ENCODE assay signal across 9 mouse cellular contexts in the genomic region with DNA sequence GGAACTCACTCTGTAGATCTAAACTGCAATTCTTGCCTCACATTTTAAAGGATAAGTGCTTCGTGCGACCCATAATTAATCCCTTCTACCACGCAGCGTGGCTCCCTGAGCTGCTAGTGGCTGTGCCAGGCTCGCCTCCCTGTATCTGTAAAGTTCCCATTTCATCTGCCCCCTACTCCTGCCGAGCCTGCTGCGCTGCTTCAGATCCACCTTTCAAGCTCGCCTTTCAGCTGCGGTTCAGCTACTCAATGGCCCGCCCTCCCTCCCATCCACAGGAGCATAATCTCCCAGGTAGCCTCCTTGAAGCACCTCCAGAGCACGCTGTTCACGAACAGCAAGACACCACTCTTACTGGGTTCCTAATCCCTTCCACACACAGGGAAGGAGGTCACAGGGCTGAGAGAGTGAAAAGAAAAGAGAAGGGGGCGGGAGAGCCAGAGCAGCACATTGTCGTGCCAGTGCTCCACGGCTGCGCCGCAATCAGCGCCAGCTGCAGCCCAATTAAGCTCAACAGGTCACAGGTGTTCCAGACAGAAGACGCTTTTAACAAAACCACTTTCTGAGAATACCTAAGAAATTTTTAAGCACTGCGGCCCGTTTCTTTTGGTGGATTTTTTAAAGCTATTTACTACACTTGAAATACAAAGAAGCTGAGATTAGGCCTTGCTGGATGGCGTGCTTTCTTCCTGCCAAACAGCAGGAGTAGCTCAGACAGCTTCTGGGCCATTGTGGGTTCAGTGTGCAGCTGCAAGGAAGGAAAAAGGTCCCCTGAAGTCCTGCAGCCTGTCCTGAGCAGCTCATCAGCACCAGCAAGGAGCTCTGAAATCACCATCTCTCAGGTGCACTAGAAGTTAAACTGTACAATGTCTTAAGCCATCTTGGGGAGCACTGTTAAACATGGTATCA.
A peak's percentile ranks its signal among the peaks of the same experiment; 100 is the strongest.
DNase-seq lines count a peak whose midpoint lies in the region; ATAC-seq and TF ChIP-seq lines count a peak whose summit lies in the region.
"Had no signal": no experiment of that assay in that cellular context is flagged by ENCODE, and none has a peak within 500 bp of the region (broad histone marks: within the 10 kb centered on the region; RNA-seq: fewer than 3 reads in every experiment).

No protein-coding gene starts in this region.

- H3K27ac ChIP-seq in forebrain, embryonic 13.5 days, result peak overlapping the region; percentile 69
- H3K27ac ChIP-seq in limb, embryonic 14.5 days (replicated peaks; ENCODE audit: low read depth, low read length), result no peak overlapping the region
- H3K27ac ChIP-seq in intestine, postnatal 0 days (ENCODE audit: low read depth, low read length), result no peak overlapping the region
- H3K27ac ChIP-seq: stomach, embryonic 15.5 days had no signal

- 0 out of 2 replicates have a peak overlapping the region, but pooled peaks have one; percentile 30 for H3K9ac ChIP-seq in forebrain, embryonic 13.5 days
- no peak overlapping the region for H3K9ac ChIP-seq in limb, embryonic 14.5 days (ENCODE audit: low read depth, low read length, severe bottlenecking)
- no peak overlapping the region for H3K9ac ChIP-seq in intestine, postnatal 0 days (ENCODE audit: low read depth, low read length)
- H3K9ac ChIP-seq: stomach, embryonic 15.5 days had no signal

- H3K4me2 ChIP-seq in forebrain, embryonic 13.5 days, result peak overlapping the region; percentile 42
- H3K4me2 ChIP-seq in limb, embryonic 14.5 days (replicated peaks; ENCODE audit: low read depth, low read length, severe bottlenecking), result peak overlapping the region; percentile 13; the same call in 1 of the 2 replicates
- H3K4me2 ChIP-seq in intestine, postnatal 0 days (replicated peaks; ENCODE audit: low read depth), result no peak overlapping the region
- H3K4me2 ChIP-seq: stomach, embryonic 15.5 days had no signal

- H3K4me3 ChIP-seq in E14TG2a.4 (replicated peaks; ENCODE audit: low read length), result peak overlapping the region; percentile 30; the same call in 1 of the 2 replicates
- peak overlapping the region; percentile 7; the same call in 1 of the 2 replicates for H3K4me3 ChIP-seq in forebrain, embryonic 13.5 days
- no peak overlapping the region for H3K4me3 ChIP-seq in limb, embryonic 14.5 days (replicated peaks; ENCODE audit: low read length)
- no peak overlapping the region for H3K4me3 ChIP-seq in intestine, postnatal 0 days (ENCODE audit: low read depth, low read length)
- H3K4me3 ChIP-seq: stomach, embryonic 15.5 days had no signal

- H3K36me3 ChIP-seq in E14TG2a.4 (ENCODE audit: insufficient read depth, low read length), result peaks cover 24% of the 10 kb centered on the region
- H3K36me3 ChIP-seq in forebrain, embryonic 13.5 days (ENCODE audit: poor library complexity, severe bottlenecking), result no peaks in the 10 kb centered on the region
- no peaks in the 10 kb centered on the region for H3K36me3 ChIP-seq in limb, embryonic 14.5 days (ENCODE audit: control insufficient read depth, insufficient read depth, low read length)
- H3K36me3 ChIP-seq in intestine, postnatal 0 days (ENCODE audit: control insufficient read depth, insufficient read depth), result 0 out of 2 replicates have a peak, but pooled peaks cover 7% of the 10 kb centered on the region
- H3K36me3 ChIP-seq: stomach, embryonic 15.5 days had no signal

- ATAC-seq in forebrain, embryonic 13.5 days, result peak; percentile 95
- ATAC-seq in limb, embryonic 14.5 days (ENCODE audit: low FRiP score, low read depth), result no peak; the same call in 1 of the 2 replicates
- ATAC-seq in intestine, postnatal 0 days, result no peak

- no peak for TF ChIP-seq POLR2A in limb, embryonic 14.5 days (IDR thresholded peaks at IDR 0.05; ENCODE audit: borderline replicate concordance, extremely low read depth, insufficient read depth, insufficient read length)

- no peaks in the 10 kb centered on the region for H3K27me3 ChIP-seq in E14TG2a.4 (ENCODE audit: insufficient read depth, low read length)
- H3K27me3 ChIP-seq in forebrain, embryonic 13.5 days, result no peaks in the 10 kb centered on the region
- no peaks in the 10 kb centered on the region for H3K27me3 ChIP-seq in limb, embryonic 14.5 days (ENCODE audit: control insufficient read depth, insufficient read depth, low read length)
- no peaks in the 10 kb centered on the region for H3K27me3 ChIP-seq in intestine, postnatal 0 days (replicated peaks; ENCODE audit: control insufficient read depth, insufficient read depth, low read length)
- H3K27me3 ChIP-seq: stomach, embryonic 15.5 days had no signal

- TF ChIP-seq CTCF in E14TG2a.4 (conservative IDR thresholded peaks at IDR 0.05; ENCODE audit: low read length), result no peak
- TF ChIP-seq CTCF in intestine, postnatal 0 days (IDR thresholded peaks at IDR 0.05; ENCODE audit: low read depth), result no peak

- DNase-seq in cerebellum, postnatal 10 days, result peak; percentile 5 to 12
- no peak for DNase-seq in cerebellum, adult 8-10 months
- DNase-seq in limb, embryonic 14.5 days (ENCODE audit: low spot score), result no peak
- no peak for DNase-seq in urinary bladder, postnatal 25 days (ENCODE audit: low spot score)
- no peak for DNase-seq in frontal cortex, postnatal 36 days (ENCODE audit: low spot score in 2 of 2)

- WGBS in forebrain, embryonic 13.5 days, result 4% methylated on average over 22 of the region's 22 CpGs
- 24% methylated on average over 22 of the region's 22 CpGs for WGBS in limb, embryonic 14.5 days
- 73% methylated on average over 22 of the region's 22 CpGs for WGBS in intestine, postnatal 0 days

- peaks cover 19% of the 10 kb centered on the region for H3K4me1 ChIP-seq in E14TG2a.4 (replicated peaks; ENCODE audit: low read depth, low read length)
- H3K4me1 ChIP-seq in forebrain, embryonic 13.5 days, result peaks cover 30% of the 10 kb centered on the region
- peaks cover 4% of the 10 kb centered on the region; the same call in 1 of the 2 replicates for H3K4me1 ChIP-seq in limb, embryonic 14.5 days (ENCODE audit: control insufficient read depth, insufficient read depth, low read length)
- H3K4me1 ChIP-seq in intestine, postnatal 0 days (replicated peaks; ENCODE audit: control insufficient read depth, insufficient read depth, low read length), result 0 out of 2 replicates have a peak, but pooled peaks cover 3% of the 10 kb centered on the region

- H3K9me3 ChIP-seq in E14TG2a.4 (ENCODE audit: low read length), result no peaks in the 10 kb centered on the region
- no peaks in the 10 kb centered on the region for H3K9me3 ChIP-seq in forebrain, embryonic 13.5 days (replicated peaks)
- H3K9me3 ChIP-seq in limb, embryonic 14.5 days (ENCODE audit: control insufficient read depth, low read length), result no peaks in the 10 kb centered on the region
- H3K9me3 ChIP-seq in intestine, postnatal 0 days (ENCODE audit: control insufficient read depth), result no peaks in the 10 kb centered on the region
- H3K9me3 ChIP-seq: stomach, embryonic 15.5 days had no signal

Comparison
In these comparisons a context has a peak if more than half of its experiments do, and no peak if none do; other contexts are left out.
1. DNase-seq: peak in cerebellum, postnatal 10 days (2 of 2); none in cerebellum, adult 8-10 months (single experiment), limb, embryonic 14.5 days (single experiment), urinary bladder, postnatal 25 days (single experiment) and frontal cortex, postnatal 36 days (0 of 2).
2. H3K4me3 ChIP-seq: peak in E14TG2a.4 (single experiment) and forebrain, embryonic 13.5 days (single experiment); none in limb, embryonic 14.5 days (single experiment) and intestine, postnatal 0 days (single experiment).